Mouse (Mus musculus): ENCODE measurements around the gene Irak1. TPM values are rescaled to one million over a fixed set of nuclear protein-coding genes. Genes with fewer than 3 reads are reported as not detected.

Gene Irak1
- polyA plus RNA-seq, 2 experiments, result 15.5 to 19.9 TPM

DNA sequence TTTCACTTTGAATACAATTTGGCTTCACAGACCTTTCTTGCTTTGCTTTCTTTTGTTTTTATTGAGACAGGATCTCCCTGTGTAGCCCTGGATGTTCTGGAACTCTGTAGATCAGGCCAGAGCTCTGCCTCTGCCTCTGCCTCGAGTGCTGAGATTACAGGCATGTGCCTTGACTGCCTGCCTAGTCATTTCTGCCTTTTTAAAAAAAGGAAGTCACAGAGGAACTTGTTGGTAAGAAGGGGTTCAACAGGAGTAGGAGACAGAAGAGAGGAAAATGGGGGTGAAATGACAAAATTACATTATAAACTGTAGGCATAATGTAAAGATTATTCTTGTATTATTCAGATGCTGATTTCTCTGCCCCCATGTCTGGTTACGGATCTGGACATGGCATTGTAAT, 20.1 kb downstream of the Irak1 start:
- 35% methylated on average over 2 of the region's 2 CpGs for WGBS (ENCODE audit: insufficient replicate concordance)
- Histone ChIP-seq H3K27me3 (ENCODE audit: control insufficient read depth, insufficient read depth, low read length) (no peaks in the 10 kb centered on the region), H3K36me3 (replicated peaks; ENCODE audit: control insufficient read depth, insufficient read depth, low read depth) (no peaks in the 10 kb centered on the region), H3K4me3 (ENCODE audit: insufficient read depth in 1 of 2, low read depth in 2 of 2, low read length in 2 of 2) (no peak overlapping the region), H3K9me3 (ENCODE audit: control insufficient read depth, low read length) (no peaks in the 10 kb centered on the region), H3K4me2 (ENCODE audit: low read depth) (no peak overlapping the region), H3K9ac (replicated peaks) (no peak overlapping the region), H3K27ac (no peak overlapping the region), H3K4me1 (replicated peaks; ENCODE audit: control insufficient read depth in 2 of 2, insufficient read depth in 2 of 2, low read length in 1 of 2) (peaks cover 11 to 13% of the 10 kb centered on the region in 2 experiments)
- TF ChIP-seq CTCF (IDR thresholded peaks at IDR 0.05; ENCODE audit: low read depth), result no peak
- no peak for TF ChIP-seq EP300 (IDR thresholded peaks at IDR 0.05; ENCODE audit: low read depth)
- ATAC-seq (ENCODE audit: insufficient read depth) (no peak), DNase-seq (ENCODE audit: low read depth in 3 of 3, low spot score in 3 of 3) (no peak)

GRCm38 (mm10) chrX:74001024-74001423, 22.7 kb downstream of the Irak1 start:
- no peak overlapping the region for H3K9ac ChIP-seq (replicated peaks)
- WGBS (ENCODE audit: insufficient replicate concordance), result 27% methylated on average over 3 of the region's 3 CpGs
- H3K4me1 ChIP-seq (replicated peaks; ENCODE audit: control insufficient read depth in 2 of 2, insufficient read depth in 2 of 2, low read length in 1 of 2), result peaks cover 16 to 26% of the 10 kb centered on the region in 2 experiments
- H3K36me3 ChIP-seq (replicated peaks; ENCODE audit: control insufficient read depth, insufficient read depth, low read depth), result no peaks in the 10 kb centered on the region
- no peak overlapping the region for H3K4me2 ChIP-seq (ENCODE audit: low read depth)
- no peak overlapping the region for H3K27ac ChIP-seq
- H3K27me3 ChIP-seq (ENCODE audit: control insufficient read depth, insufficient read depth, low read length), result no peaks in the 10 kb centered on the region
- ATAC-seq (ENCODE audit: insufficient read depth) (no peak), DNase-seq (ENCODE audit: low read depth in 3 of 3, low spot score in 3 of 3) (no peak)
- TF ChIP-seq CTCF (IDR thresholded peaks at IDR 0.05; ENCODE audit: low read depth) (no peak), EP300 (IDR thresholded peaks at IDR 0.05; ENCODE audit: low read depth) (no peak)
- no peak overlapping the region for H3K4me3 ChIP-seq (ENCODE audit: insufficient read depth in 1 of 2, low read depth in 2 of 2, low read length in 2 of 2)
- H3K9me3 ChIP-seq (ENCODE audit: control insufficient read depth, low read length), result no peaks in the 10 kb centered on the region

- Histone ChIP-seq H3K27me3 (ENCODE audit: control insufficient read depth, insufficient read depth, low read length) (no peaks in the 10 kb centered on the region), H3K27ac (peak overlapping the region; percentile 91), H3K9ac (replicated peaks) (peak overlapping the region; percentile 51), H3K4me2 (ENCODE audit: low read depth) (peak overlapping the region; percentile 62), H3K9me3 (ENCODE audit: control insufficient read depth, low read length) (no peaks in the 10 kb centered on the region), H3K36me3 (replicated peaks; ENCODE audit: control insufficient read depth, insufficient read depth, low read depth) (no peaks in the 10 kb centered on the region), H3K4me1 (replicated peaks; ENCODE audit: control insufficient read depth in 2 of 2, insufficient read depth in 2 of 2, low read length in 1 of 2) (peaks cover 16 to 28% of the 10 kb centered on the region in 2 experiments), H3K4me3 (ENCODE audit: insufficient read depth in 1 of 2, low read depth in 2 of 2, low read length in 2 of 2) (no peak overlapping the region)
- ATAC-seq (ENCODE audit: insufficient read depth), result peak; percentile 93
- peak; percentile 82 to 87 (median 83) for DNase-seq (ENCODE audit: low read depth in 3 of 3, low spot score in 3 of 3)
- no peak for TF ChIP-seq CTCF (IDR thresholded peaks at IDR 0.05; ENCODE audit: low read depth)
- peak; percentile 71 for TF ChIP-seq EP300 (IDR thresholded peaks at IDR 0.05; ENCODE audit: low read depth)
- WGBS (ENCODE audit: insufficient replicate concordance), result 11% methylated on average over 8 of the region's 8 CpGs
Observed at GRCm38 (mm10) chrX:73998911-73999869, 24.5 kb downstream of the Irak1 start.

DNA sequence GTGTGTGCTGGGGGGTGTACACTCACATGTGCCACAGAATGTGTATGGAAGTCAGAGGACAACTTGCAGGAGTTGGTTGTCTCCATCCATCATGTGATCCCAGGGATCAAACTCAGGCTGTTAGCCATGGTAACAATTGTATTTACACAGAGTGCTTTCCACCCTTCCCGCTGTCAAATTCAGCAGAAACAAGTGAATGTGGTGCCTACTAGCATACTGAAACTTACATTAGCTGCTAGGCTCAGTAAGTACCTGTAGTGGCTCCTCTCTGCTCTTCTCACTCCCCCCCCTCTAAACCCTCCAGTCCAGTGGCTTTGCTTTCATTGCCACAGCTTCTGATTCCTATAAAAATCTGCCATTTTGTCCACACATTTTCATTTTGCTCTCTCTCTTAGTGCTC, 45.9 kb downstream of the Irak1 start:
- WGBS (ENCODE audit: insufficient replicate concordance), result 47% methylated on average over 1 of the region's 1 CpGs
- DNase-seq (ENCODE audit: low read depth in 3 of 3, low spot score in 3 of 3) (no peak), ATAC-seq (ENCODE audit: insufficient read depth) (no peak)
- Histone ChIP-seq H3K27me3 (ENCODE audit: control insufficient read depth, insufficient read depth, low read length) (no peaks in the 10 kb centered on the region), H3K4me3 (ENCODE audit: insufficient read depth in 1 of 2, low read depth in 2 of 2, low read length in 2 of 2) (no peak overlapping the region), H3K9ac (replicated peaks) (no peak overlapping the region), H3K4me1 (replicated peaks; ENCODE audit: control insufficient read depth in 2 of 2, insufficient read depth in 2 of 2, low read length in 1 of 2) (no peaks in the 10 kb centered on the region), H3K27ac (no peak overlapping the region), H3K4me2 (ENCODE audit: low read depth) (no peak overlapping the region), H3K36me3 (replicated peaks; ENCODE audit: control insufficient read depth, insufficient read depth, low read depth) (no peaks in the 10 kb centered on the region), H3K9me3 (ENCODE audit: control insufficient read depth, low read length) (no peaks in the 10 kb centered on the region)
- TF ChIP-seq CTCF (IDR thresholded peaks at IDR 0.05; ENCODE audit: low read depth) (no peak), EP300 (IDR thresholded peaks at IDR 0.05; ENCODE audit: low read depth) (no peak)

- H3K4me3 ChIP-seq (ENCODE audit: insufficient read depth in 1 of 2, low read depth in 2 of 2, low read length in 2 of 2), result no peak overlapping the region
- H3K27ac ChIP-seq, result no peak overlapping the region
- no peak for TF ChIP-seq CTCF (IDR thresholded peaks at IDR 0.05; ENCODE audit: low read depth)
- no peak for TF ChIP-seq EP300 (IDR thresholded peaks at IDR 0.05; ENCODE audit: low read depth)
Observed at GRCm38 (mm10) chrX:73976283-73976682, 47.4 kb downstream of the Irak1 start.

More at GRCm38 (mm10) chrX:73976283-73976682, 47.4 kb downstream of the Irak1 start:
- ATAC-seq (ENCODE audit: insufficient read depth) (no peak), DNase-seq (ENCODE audit: low read depth in 3 of 3, low spot score in 3 of 3) (no peak)
- Histone ChIP-seq H3K9me3 (ENCODE audit: control insufficient read depth, low read length) (no peaks in the 10 kb centered on the region), H3K4me2 (ENCODE audit: low read depth) (no peak overlapping the region), H3K36me3 (replicated peaks; ENCODE audit: control insufficient read depth, insufficient read depth, low read depth) (no peaks in the 10 kb centered on the region), H3K27me3 (ENCODE audit: control insufficient read depth, insufficient read depth, low read length) (no peaks in the 10 kb centered on the region), H3K9ac (replicated peaks) (no peak overlapping the region), H3K4me1 (replicated peaks; ENCODE audit: control insufficient read depth in 2 of 2, insufficient read depth in 2 of 2, low read length in 1 of 2) (peaks cover 7 to 10% of the 10 kb centered on the region in 2 experiments)
- WGBS (ENCODE audit: insufficient replicate concordance), result 88% methylated on average over 2 of the region's 2 CpGs

Data from liver, embryonic 14.5 days (tissue).